ENCODE assay signal across 11 mouse cellular contexts in genomic region chr8:73312714-73313607, GRCm38 (mm10). TPM values are rescaled to one million over a fixed set of nuclear protein-coding genes. Genes with fewer than 3 reads are reported as not detected.
DNase-seq lines count a peak whose midpoint lies in the region; ATAC-seq and TF ChIP-seq lines count a peak whose summit lies in the region.
"Had no signal": no experiment of that assay in that cellular context is flagged by ENCODE, and none has a peak within 500 bp of the region (broad histone marks: within the 10 kb centered on the region; RNA-seq: fewer than 3 reads in every experiment).

No protein-coding gene starts in this region.

- no peak for TF ChIP-seq CTCF in lung, adult 2 months (IDR thresholded peaks at IDR 0.05; ENCODE audit: insufficient read depth, low read length)

- TF ChIP-seq POLR2A in lung, adult 2 months (IDR thresholded peaks at IDR 0.05; ENCODE audit: borderline replicate concordance, extremely low read depth, low read depth, low read length): no peak

- WGBS in lung, adult 2 months: 48% methylated on average over 8 of the region's 8 CpGs
- 42% methylated on average over 8 of the region's 8 CpGs for WGBS in heart, embryonic 15.5 days
- 33% methylated on average over 8 of the region's 8 CpGs for WGBS in kidney, embryonic 16.5 days

- H3K4me1 ChIP-seq in lung, adult 2 months (ENCODE audit: control insufficient read depth, insufficient read depth, low read length): peaks cover 14% of the 10 kb centered on the region
- peaks cover 32% of the 10 kb centered on the region for H3K4me1 ChIP-seq in heart, embryonic 15.5 days (replicated peaks)
- H3K4me1 ChIP-seq in kidney, embryonic 16.5 days (ENCODE audit: insufficient read depth, low read length): peaks cover 13% of the 10 kb centered on the region
- H3K4me1 ChIP-seq: limb, embryonic 12.5 days had no signal

- intact Hi-C loops in left cerebral cortex, postnatal 10 days (cut with DNase I): no loop called here

- ATAC-seq in heart, embryonic 15.5 days (replicated peaks; ENCODE audit: insufficient number of reproducible peaks, insufficient read depth, low FRiP score, low read depth): peak; percentile 73
- peak; percentile 83 for ATAC-seq in kidney, embryonic 16.5 days (ENCODE audit: low FRiP score, low TSS enrichment)

- DNase-seq in lung, postnatal 36 days: peak; percentile 21
- no peak for DNase-seq in lung, adult 2 months
- DNase-seq in adrenal gland, postnatal 14 days: no peak
- DNase-seq in thymus, postnatal 0 days (ENCODE audit: low spot score): no peak
- DNase-seq in left cerebral cortex, postnatal 10 days (ENCODE audit: extremely low spot score in 1 of 2, low spot score in 2 of 2): no peak
- DNase-seq: cerebellum, postnatal 10 days; lung, postnatal 4 days; thymus, adult 2 months had no signal

- no peak overlapping the region for H3K9ac ChIP-seq in heart, embryonic 15.5 days
- H3K9ac ChIP-seq in kidney, embryonic 16.5 days (replicated peaks; ENCODE audit: low read length): no peak overlapping the region
- H3K9ac ChIP-seq: limb, embryonic 12.5 days had no signal

- H3K27ac ChIP-seq in heart, embryonic 15.5 days: peak overlapping the region; percentile 86
- H3K27ac ChIP-seq in kidney, embryonic 16.5 days (ENCODE audit: low read length): no peak overlapping the region
- H3K27ac ChIP-seq: limb, embryonic 12.5 days had no signal

- peak overlapping the region; percentile 45 for H3K4me2 ChIP-seq in heart, embryonic 15.5 days
- no peak overlapping the region for H3K4me2 ChIP-seq in kidney, embryonic 16.5 days (replicated peaks; ENCODE audit: low read depth, low read length)
- H3K4me2 ChIP-seq: limb, embryonic 12.5 days had no signal

- no peak overlapping the region for H3K4me3 ChIP-seq in lung, adult 2 months (replicated peaks; ENCODE audit: extremely low read depth, low read depth, low read length)
- H3K4me3 ChIP-seq in heart, embryonic 15.5 days: no peak overlapping the region; the same call in 1 of the 2 replicates
- H3K4me3 ChIP-seq in kidney, embryonic 16.5 days (ENCODE audit: low read length): no peak overlapping the region
- H3K4me3 ChIP-seq: limb, embryonic 12.5 days had no signal

- no peaks in the 10 kb centered on the region for H3K27me3 ChIP-seq in heart, embryonic 15.5 days
- H3K27me3 ChIP-seq in kidney, embryonic 16.5 days (ENCODE audit: insufficient read depth, low read length): no peaks in the 10 kb centered on the region
- H3K27me3 ChIP-seq: limb, embryonic 12.5 days had no signal

- H3K36me3 ChIP-seq in heart, embryonic 15.5 days: no peaks in the 10 kb centered on the region
- H3K36me3 ChIP-seq in kidney, embryonic 16.5 days (ENCODE audit: insufficient read depth, low read length): no peaks in the 10 kb centered on the region
- H3K36me3 ChIP-seq: limb, embryonic 12.5 days had no signal

- H3K9me3 ChIP-seq in heart, embryonic 15.5 days (replicated peaks): no peaks in the 10 kb centered on the region
- no peaks in the 10 kb centered on the region for H3K9me3 ChIP-seq in kidney, embryonic 16.5 days (ENCODE audit: low read length)
- H3K9me3 ChIP-seq: limb, embryonic 12.5 days had no signal

RNA-seq across cellular contexts. Expression of gene Large1, which starts 40.4 kb away (rescaled TPM):
- polyA plus RNA-seq in lung, adult 2 months (2012; rRNA removed): 8.6 and 10.8 TPM in 2 replicates
- 6.4 and 6.6 TPM in 2 replicates for polyA plus RNA-seq in heart, embryonic 15.5 days (2015; fragmentation: Nextera tagmentation; extraction: Ambion mirVana)
- polyA plus RNA-seq in kidney, embryonic 16.5 days (2015; fragmentation: Nextera tagmentation; extraction: Ambion mirVana): 5.0 and 6.2 TPM in 2 replicates
- total RNA-seq in adrenal gland, postnatal 14 days (2021): 21.3 and 24.0 TPM in 2 replicates
- polyA plus RNA-seq in thymus, postnatal 0 days (2015; fragmentation: Nextera tagmentation; extraction: Ambion mirVana): 1.6 and 1.7 TPM in 2 replicates
- 100 to 1,000 TPM; 152 to 156 TPM for total RNA-seq in left cerebral cortex, postnatal 10 days (2021)
